Mouse (Mus musculus): ENCODE data around the gene Rufy4.

GRCm38 (mm10) chr1:74105660-74106059 is 19.7 kb upstream of the Rufy4 start:
- TF ChIP-seq POLR2A (IDR thresholded peaks at IDR 0.05; ENCODE audit: control insufficient read depth, low read depth, low read length): no peak
- TF ChIP-seq CTCF (IDR thresholded peaks at IDR 0.05; ENCODE audit: control insufficient read depth, insufficient read depth, insufficient replicate concordance, low read depth, low read length): no peak
